Mouse (Mus musculus) bone marrow, adult 2 months (tissue): ENCODE results near the gene G6pc2. TPM values are rescaled to one million over a fixed set of nuclear protein-coding genes. Genes with fewer than 3 reads are reported as not detected.

Experiments
- H3K27ac ChIP-seq: fragments of 200-500 bp; 2 replicates; pipeline ENCODE4 v1.5.1; 2012; ENCODE audit warnings: low read depth, mild to moderate bottlenecking, control low read depth, inconsistent platforms, low read length; ENCODE audit not compliant: control insufficient read depth, poor library complexity, insufficient read depth
- H3K4me1 ChIP-seq: fragments of 200-500 bp; 2 replicates; pipeline ENCODE4 v1.6.1; 2011; ENCODE audit warnings: low read length; ENCODE audit not compliant: control insufficient read depth, insufficient read depth
- H3K4me3 ChIP-seq: fragments of 200-500 bp; replicated peaks from 2 replicates; pipeline ENCODE3; 2011; ENCODE audit warnings: mild to moderate bottlenecking, low read depth, low read length, control low read depth; ENCODE audit not compliant: control insufficient read depth
- CTCF ChIP-seq: fragments of 200-500 bp; IDR thresholded peaks from 2 replicates; pipeline ENCODE4 v1.5.1; 2011; ENCODE audit warnings: low read length, control low read depth; ENCODE audit not compliant: control insufficient read depth, insufficient read depth
- POLR2A ChIP-seq: fragments of 200-500 bp; IDR thresholded peaks from 2 replicates; pipeline ENCODE4 v1.6.1; 2011; ENCODE audit warnings: low read depth, mild to moderate bottlenecking, control low read depth, low read length, borderline replicate concordance; ENCODE audit not compliant: control insufficient read depth
- WGBS: fragments of 180-500 bp; shearing (Covaris S2); methylation state at CpG from one replicate; pipeline ENCODE4 v1.1.7; 2018; 5-methylcytosine and 5-hydroxymethylcytosine counted together
- polyA plus RNA-seq: library from polyadenylated mRNA; stranded (reverse); fragments of >200 nt; gene quantifications from 2 replicates; pipeline ENCODE4 v1.2.4, GENCODE M21; 2011; ENCODE audit warnings: low replicate concordance; ENCODE audit not compliant: missing spikeins, insufficient read depth, insufficient read length

G6pc2 gene
- polyA plus RNA-seq, 1 experiment, result not detected

- no peak for TF ChIP-seq CTCF
- TF ChIP-seq POLR2A, result no peak
- H3K4me1 ChIP-seq, result no peaks in the 10 kb centered on the region
- H3K4me3 ChIP-seq, result no peak overlapping the region
- WGBS, result 90% methylated on average over 9 of the region's 9 CpGs
- H3K27ac ChIP-seq, result no peak overlapping the region
Observed at GRCm38 (mm10) chr2:69226876-69227275, 16.0 kb downstream of the G6pc2 start.

GRCm38 (mm10) chr2:69228635-69229034, 17.8 kb downstream of the G6pc2 start:
- H3K27ac ChIP-seq, result no peak overlapping the region
- TF ChIP-seq POLR2A, result no peak
- TF ChIP-seq CTCF, result no peak
- H3K4me1 ChIP-seq, result no peaks in the 10 kb centered on the region
- WGBS, result 81% methylated on average over 6 of the region's 6 CpGs
- no peak overlapping the region for H3K4me3 ChIP-seq

- H3K4me3 ChIP-seq, result no peak overlapping the region
- no peaks in the 10 kb centered on the region for H3K4me1 ChIP-seq
- H3K27ac ChIP-seq, result no peak overlapping the region
- TF ChIP-seq CTCF (no peak), POLR2A (no peak)
- 69% methylated on average over 2 of the region's 2 CpGs for WGBS
Observed at GRCm38 (mm10) chr2:69230137-69230536, 19.3 kb downstream of the G6pc2 start.

- H3K27ac ChIP-seq, result no peak overlapping the region
- no peaks in the 10 kb centered on the region for H3K4me1 ChIP-seq
- TF ChIP-seq CTCF, result no peak
- no peak for TF ChIP-seq POLR2A
- no peak overlapping the region for H3K4me3 ChIP-seq
Observed at GRCm38 (mm10) chr2:69232101-69232500, 21.2 kb downstream of the G6pc2 start.

- TF ChIP-seq CTCF, result no peak
- TF ChIP-seq POLR2A, result no peak
- 85% methylated on average over 5 of the region's 5 CpGs for WGBS
- Histone ChIP-seq H3K27ac (no peak overlapping the region), H3K4me3 (no peak overlapping the region), H3K4me1 (no peaks in the 10 kb centered on the region)
Observed at GRCm38 (mm10) chr2:69234976-69235678, 24.3 kb downstream of the G6pc2 start.

GRCm38 (mm10) chr2:69239315-69239714, 28.4 kb downstream of the G6pc2 start:
- no peak overlapping the region for H3K27ac ChIP-seq
- no peak for TF ChIP-seq POLR2A
- no peak for TF ChIP-seq CTCF
- WGBS, result 86% methylated on average over 9 of the region's 9 CpGs

GRCm38 (mm10) chr2:69244924-69245323, 34.1 kb downstream of the G6pc2 start:
- 66% methylated on average over 2 of the region's 2 CpGs for WGBS

More at GRCm38 (mm10) chr2:69239315-69239714, 28.4 kb downstream of the G6pc2 start:
- H3K4me3 ChIP-seq, result no peak overlapping the region
- no peaks in the 10 kb centered on the region; the same call in 1 of the 2 replicates for H3K4me1 ChIP-seq

DNA sequence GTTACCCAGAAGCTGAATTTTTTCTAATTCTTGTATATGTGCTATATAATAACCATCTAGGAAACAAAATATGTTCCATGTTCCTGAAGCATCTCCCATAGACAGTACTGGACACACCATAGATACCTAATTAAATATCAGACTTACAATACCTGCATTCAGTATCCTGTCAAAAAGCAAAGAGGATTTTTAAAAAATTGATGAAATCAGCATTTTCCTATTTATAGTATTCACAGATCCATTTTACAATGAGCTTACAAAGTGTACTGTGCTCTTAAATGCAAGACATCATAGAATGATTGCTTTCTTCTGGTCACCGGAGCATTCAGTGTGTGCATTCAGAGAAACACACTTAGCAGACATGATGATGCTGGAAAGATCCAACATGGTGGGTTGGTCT, 36.2 kb downstream of the G6pc2 start:
- H3K27ac ChIP-seq, result no peak overlapping the region
- H3K4me3 ChIP-seq, result no peak overlapping the region
- TF ChIP-seq CTCF (no peak), POLR2A (no peak)
- no peaks in the 10 kb centered on the region; the same call in 1 of the 2 replicates for H3K4me1 ChIP-seq
- WGBS, result 94% methylated on average over 1 of the region's 1 CpGs

More at GRCm38 (mm10) chr2:69244924-69245323, 34.1 kb downstream of the G6pc2 start:
- H3K27ac ChIP-seq, result no peak overlapping the region
- TF ChIP-seq CTCF (no peak), POLR2A (no peak)
- H3K4me3 ChIP-seq, result no peak overlapping the region
- no peaks in the 10 kb centered on the region; the same call in 1 of the 2 replicates for H3K4me1 ChIP-seq

GRCm38 (mm10) chr2:69248221-69248755, 37.4 kb downstream of the G6pc2 start:
- H3K4me1 ChIP-seq, result no peaks in the 10 kb centered on the region; the same call in 1 of the 2 replicates
- 77% methylated on average over 16 of the region's 16 CpGs for whole genome bisulfite sequencing
- no peak overlapping the region for H3K27ac ChIP-seq
- H3K4me3 ChIP-seq, result no peak overlapping the region
- TF ChIP-seq POLR2A (no peak), CTCF (no peak)
